Mouse (Mus musculus) left cerebral cortex, adult 8-10 months (tissue): ENCODE measurements around the gene Mpp3. TPM values are rescaled to one million over a fixed set of nuclear protein-coding genes. Genes with fewer than 3 reads are reported as not detected.
"Not testable (repeated sequence)": the region's sequence is repeated elsewhere in the genome, so short reads cannot be mapped to it uniquely, and the experiment has no call there.

Experiments used
- DNase-seq, 2 experiments: peaks; one replicate each; pipeline ENCODE4 v3.0.0; 2022; ENCODE audit warnings: low spot score in 2 of 2
- total RNA-seq, 4 experiments: library from RNA; stranded (reverse); gene quantifications; 2 replicates each; pipeline ENCODE4 v1.2.4; 2022

Gene Mpp3
- total RNA-seq, 4 experiments from 2014 or later = 73.8 to 85.2 (median 77.1) TPM

GRCm38 (mm10) chr11:102011510-102011909 is 16.8 kb downstream of the Mpp3 start:
- DNase-seq = no peak

DNA sequence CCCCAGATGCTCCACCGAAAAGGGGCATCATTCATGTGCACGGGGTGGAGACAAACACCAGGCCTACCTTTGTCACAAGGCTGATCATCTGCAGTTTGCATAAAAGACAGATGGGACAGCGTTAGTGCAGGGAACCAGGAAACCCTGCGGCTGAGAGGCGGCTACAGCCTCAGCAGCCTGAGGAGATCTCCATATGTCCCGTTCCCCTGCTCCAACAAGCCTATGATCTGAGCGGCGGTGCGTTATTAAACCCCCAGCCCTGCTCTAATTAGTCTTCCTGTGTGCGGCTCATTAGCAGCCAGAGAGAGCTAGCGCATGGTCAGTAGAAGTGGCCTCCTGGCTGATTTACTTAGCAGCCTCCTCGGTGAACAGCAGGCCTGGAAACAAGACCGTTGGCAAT is 18.1 kb downstream of the Mpp3 start:
- no peak for DNase-seq

GRCm38 (mm10) chr11:102008954-102009637 is 19.2 kb downstream of the Mpp3 start:
- DNase-seq = no peak

- DNase-seq = no peak
Observed at GRCm38 (mm10) chr11:102008372-102008771, 19.9 kb downstream of the Mpp3 start.

DNA sequence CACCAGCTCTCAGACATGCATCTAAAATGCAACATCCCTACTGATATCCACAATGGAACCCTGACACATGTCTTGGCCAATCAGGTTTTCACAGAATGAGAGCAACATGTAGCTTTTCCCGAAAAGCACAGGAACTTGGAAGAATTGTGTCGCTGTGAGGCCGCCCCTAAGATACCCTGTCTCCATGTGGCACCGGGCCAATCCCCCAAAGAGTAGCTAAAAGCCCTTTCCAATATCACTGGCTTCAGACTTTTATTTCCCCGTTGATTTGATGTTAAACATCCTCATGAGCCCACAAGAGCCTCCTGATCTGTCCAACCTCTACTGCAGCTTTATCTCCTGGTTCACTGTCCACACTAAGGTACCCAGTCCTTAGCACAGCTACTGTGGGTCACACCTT is 21.6 kb downstream of the Mpp3 start:
- no peak for DNase-seq

- DNase-seq = no peak
Observed at GRCm38 (mm10) chr11:102006271-102006670, 22.0 kb downstream of the Mpp3 start.

DNA sequence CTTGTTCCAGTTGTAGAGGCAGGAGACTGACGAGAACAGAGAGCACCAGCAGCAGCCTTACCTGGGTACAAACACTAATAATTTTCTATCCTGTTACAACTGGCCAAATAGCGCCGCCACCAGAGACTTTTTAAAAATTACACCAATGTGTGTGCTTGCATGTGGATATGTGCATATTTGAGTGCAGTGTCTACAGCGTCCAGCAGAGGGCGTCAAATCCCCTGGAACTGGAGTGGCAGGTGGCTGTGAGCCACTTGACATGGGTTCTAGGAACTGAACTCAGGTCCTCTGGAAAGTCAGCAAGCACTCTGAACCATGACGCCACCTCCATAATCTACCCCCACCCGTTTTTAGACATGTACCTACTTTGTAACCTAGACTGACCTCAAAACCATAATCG is 24.0 kb downstream of the Mpp3 start:
- DNase-seq = no peak

- DNase-seq = no peak
Observed at GRCm38 (mm10) chr11:101999466-101999865, 28.8 kb downstream of the Mpp3 start.

DNA sequence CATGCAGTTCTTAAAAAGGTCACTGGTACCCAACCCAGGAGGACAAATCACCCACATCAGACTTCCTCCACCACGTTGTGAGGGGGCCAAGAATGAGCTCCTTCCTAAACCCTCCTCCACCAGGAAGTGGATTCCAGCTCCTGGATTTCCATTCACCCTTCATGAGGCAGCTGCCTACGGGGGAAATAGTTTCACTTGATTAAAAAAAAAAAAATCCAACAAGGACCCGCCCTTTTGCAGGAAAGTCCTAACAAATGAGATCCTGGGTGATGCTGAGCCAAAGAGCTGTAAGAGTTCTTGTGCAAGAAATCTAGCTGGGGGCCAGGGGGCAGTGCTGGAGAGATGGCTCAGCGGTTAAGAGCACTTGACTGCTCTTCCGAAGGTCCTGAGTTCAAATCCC is 30.0 kb downstream of the Mpp3 start:
- DNase-seq = no peak

GRCm38 (mm10) chr11:101995938-101996337 is 32.3 kb downstream of the Mpp3 start:
- DNase-seq = no peak

DNA sequence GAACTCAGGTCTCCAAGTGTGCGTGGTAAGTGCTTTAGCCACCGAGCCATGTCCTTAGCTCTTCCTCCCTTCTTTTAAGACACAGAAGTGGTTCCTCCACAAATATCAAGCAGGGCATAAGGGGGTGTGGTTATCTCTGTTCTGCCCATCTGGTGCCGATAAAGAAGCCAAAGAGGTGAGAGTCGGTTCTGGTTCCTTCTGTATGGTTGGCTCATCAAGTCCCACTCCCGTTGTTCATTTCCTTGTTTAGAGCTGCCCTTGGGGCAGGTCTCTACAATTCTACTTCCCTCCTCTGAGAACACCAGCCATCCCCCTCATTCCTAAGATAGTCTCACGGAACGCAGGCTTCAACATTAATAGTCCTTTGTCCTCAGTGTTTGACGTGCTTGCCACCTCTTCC is 34.2 kb downstream of the Mpp3 start:
- no peak for DNase-seq

- DNase-seq = peak; percentile 36 to 78
Observed at GRCm38 (mm10) chr11:101992411-101992810, 35.9 kb downstream of the Mpp3 start.

DNA sequence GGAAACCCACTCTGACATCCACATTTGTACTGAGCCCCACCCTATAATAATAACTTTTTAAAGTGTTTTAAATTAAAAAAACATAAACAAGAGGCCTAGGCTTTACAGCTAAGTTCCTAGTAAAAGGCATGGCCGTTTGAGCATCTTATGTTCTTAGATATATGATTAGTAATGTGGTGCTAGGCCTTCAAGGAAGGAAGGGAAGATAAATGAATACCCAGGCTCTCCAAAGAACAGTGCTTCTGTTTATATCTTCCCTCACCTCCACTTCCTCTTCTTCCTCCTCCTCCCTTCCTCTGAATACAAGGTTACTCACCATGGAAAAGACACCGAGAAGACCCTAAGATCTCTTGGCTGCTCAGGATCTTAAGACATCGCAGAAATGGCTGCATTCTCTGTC is 36.4 kb downstream of the Mpp3 start:
- no peak for DNase-seq

DNA sequence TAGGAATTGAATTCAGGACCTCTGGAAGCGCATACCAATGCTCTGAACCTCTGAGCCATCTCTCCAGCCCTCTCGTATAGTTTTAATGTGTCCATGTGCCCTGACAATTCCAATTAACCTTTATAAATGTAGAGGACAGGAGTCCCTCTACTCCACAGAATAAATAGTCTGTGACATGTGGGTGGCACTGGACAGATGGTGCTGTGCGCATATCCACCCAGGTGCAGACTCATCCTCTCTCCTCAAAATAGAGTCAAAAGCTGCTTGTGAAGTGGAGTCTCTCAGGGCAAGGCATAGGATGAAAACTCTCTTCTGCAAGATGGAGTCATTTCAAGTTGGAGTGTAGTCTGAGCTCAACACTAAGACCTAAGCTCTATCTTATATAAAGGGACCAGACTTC is 38.0 kb downstream of the Mpp3 start:
- peak in 1 of 2 experiments; percentile 71 for DNase-seq

- DNase-seq = no peak
Observed at GRCm38 (mm10) chr11:101986913-101987312, 41.3 kb downstream of the Mpp3 start, which contains the start of gene Dusp3. TSS of gene Dusp3 (minus strand) at chr11:101987013.

DNA sequence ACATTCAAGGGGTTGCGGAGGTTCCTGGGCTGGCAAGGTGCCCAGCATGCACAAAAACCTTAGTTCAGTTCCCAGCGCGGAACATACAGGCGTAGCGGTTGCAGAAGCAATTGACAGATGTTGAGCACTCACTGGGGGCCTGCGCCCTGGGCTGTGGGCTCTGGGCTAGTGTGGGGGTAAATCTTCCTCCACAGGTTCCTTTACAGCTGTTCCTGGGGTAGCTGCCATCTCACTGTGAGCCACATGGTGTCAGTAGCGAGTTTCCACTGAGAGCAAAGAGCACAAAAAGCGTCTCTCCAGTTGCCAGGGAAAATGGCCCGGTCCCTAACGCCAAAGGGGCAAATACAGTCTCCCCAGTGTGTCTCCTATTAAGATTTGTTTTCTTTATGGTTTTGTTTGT is 42.3 kb downstream of the Mpp3 start:
- DNase-seq = peak; percentile 72 to 83

DNA sequence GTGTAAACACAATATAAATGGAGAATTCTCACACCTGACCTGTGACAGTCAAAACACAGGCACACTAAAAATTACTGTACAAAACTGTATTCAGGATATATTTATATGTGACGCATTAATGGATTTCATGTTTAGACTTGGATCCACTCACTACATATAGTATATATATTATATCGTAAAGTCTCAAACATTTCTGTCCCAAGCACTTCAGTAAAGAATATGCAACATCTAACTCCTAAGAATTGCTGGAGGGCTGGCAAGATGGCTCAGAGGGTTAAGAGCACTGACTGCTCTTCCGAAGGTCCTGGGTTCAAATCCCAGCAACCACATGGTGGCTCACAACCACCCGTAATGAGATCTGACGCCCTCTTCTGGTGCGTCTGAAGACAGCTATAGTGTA is 42.8 kb downstream of the Mpp3 start:
- not testable (repeated sequence) for DNase-seq

- DNase-seq = peak; percentile 82 to 97
Observed at GRCm38 (mm10) chr11:101984054-101985025, 43.9 kb downstream of the Mpp3 start, which contains the start of gene Cfap97d1. TSS of gene Cfap97d1 (plus strand) at chr11:101984279.

DNA sequence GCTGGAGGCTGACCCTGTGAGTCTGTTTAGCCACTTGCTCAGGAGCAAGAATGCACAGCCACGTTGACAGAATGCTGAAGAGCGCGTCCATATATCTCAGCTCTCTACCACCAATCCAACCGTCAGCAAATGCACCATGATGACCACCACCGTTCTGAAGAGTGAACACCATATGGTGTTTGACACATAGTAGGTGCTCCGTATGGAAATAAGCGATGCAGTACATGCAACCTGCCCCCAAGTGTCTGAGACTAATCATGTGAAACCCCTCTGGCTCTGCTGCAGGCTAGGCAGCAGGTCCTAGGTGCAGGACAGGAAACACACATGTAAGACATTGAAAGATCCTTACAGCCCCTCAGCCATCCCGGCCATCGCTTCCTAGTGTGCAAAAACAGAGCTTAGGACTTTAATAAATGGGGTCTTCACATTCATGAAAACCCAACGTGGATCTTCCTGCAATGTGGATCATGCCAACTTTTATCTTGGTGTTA is 44.8 kb downstream of the Mpp3 start:
- no peak for DNase-seq

GRCm38 (mm10) chr11:101982981-101983411 is 45.3 kb downstream of the Mpp3 start:
- DNase-seq = no peak

GRCm38 (mm10) chr11:101981850-101982249 is 46.4 kb downstream of the Mpp3 start:
- peak in 1 of 2 experiments; percentile 50 for DNase-seq

DNA sequence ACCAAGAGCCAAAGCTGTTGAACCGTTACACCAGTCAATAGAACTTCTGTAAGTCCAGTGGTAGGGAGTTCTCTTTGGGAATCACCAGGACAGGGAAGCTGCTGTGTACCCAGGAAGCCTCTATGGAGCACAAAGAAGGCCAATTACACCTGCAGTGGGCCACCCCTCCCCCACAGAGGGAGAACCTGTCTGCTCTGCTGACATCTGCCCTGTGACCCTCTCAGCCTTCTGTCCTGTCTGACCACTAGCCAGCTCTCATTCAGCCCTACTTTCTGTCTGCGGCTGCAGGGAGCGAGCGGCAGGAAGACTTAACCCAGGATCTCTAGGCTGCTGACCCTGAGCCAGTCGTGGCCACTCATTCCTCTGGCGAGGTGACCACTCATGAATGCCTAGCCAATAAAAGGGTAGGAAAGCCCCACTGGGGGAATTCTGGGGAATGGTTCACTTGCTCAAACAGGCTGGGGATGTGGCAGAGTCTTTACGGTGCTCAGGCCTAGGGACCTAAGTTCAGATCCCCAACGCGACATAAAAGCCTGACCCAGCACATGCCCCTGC is 47.6 kb downstream of the Mpp3 start:
- no peak for DNase-seq
